Mouse (Mus musculus) liver, embryonic 12.5 days (tissue): Measurements from ENCODE around the gene Dcaf4. TPM values are rescaled to one million over a fixed set of nuclear protein-coding genes. Genes with fewer than 3 reads are reported as not detected.

ENCODE experiments used
- polyA plus RNA-seq: library from polyadenylated mRNA; unstranded; fragments of >200 nt; fragmentation: Nextera tagmentation; extraction: Ambion mirVana; gene quantifications from 2 replicates; pipeline ENCODE4 v1.2.1, GENCODE M21; 2016

Gene Dcaf4
- polyA plus RNA-seq, 1 experiment from 2014 or later: 18.7 TPM

Other genes with a start within 250 kb of the Dcaf4 start
- gene Dpf3, start 32.8 kb upstream of the Dcaf4 start, polyA plus RNA-seq: 8.2 and 8.5 TPM in 2 replicates
- gene Zfyve1, start 76.8 kb downstream of the Dcaf4 start, polyA plus RNA-seq: 8.2 and 9.1 TPM in 2 replicates
- gene Rbm25, start 110.8 kb downstream of the Dcaf4 start, polyA plus RNA-seq: 163 and 166 TPM in 2 replicates
- 32.2 and 33.0 TPM in 2 replicates for gene Psen1, start 167.7 kb downstream of the Dcaf4 start, polyA plus RNA-seq
- 0.61 and 0.70 TPM in 2 replicates for gene Papln, start 243.2 kb downstream of the Dcaf4 start, polyA plus RNA-seq